Mouse (Mus musculus): Measurements from ENCODE around the gene Gpr68. TPM values are rescaled to one million over a fixed set of nuclear protein-coding genes. Genes with fewer than 3 reads are reported as not detected.

Gpr68 gene
- polyA plus RNA-seq, 1 experiment from 2014 or later = 0.64 TPM

DNA sequence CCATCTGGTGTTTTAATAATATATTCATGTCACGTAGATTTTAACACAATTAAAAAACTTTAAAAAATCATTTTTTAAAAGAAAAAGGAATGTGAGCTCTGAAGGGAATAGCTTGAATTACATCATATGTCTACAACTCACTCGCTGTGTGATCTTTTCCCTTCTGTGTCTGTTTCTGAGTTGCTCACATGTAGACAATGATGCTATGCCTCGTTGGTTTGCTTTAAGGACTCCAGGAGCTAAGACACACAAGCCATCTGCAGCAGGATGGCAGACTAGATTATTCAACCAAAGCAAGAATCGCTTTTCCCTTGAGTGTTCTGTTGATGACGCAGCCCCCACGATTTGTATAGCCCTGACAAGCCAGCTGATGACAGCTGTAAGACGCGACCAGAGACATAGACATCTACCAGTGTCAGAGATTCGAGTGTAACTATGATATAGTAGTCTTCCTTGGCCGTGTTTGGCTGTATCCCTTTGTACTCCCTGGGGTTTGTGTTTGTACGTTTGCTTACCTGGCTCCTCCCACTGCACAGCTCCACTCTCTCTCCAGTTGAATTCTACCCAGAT, 42.4 kb downstream of the Gpr68 start:
- no peaks in the 10 kb centered on the region for H3K4me1 ChIP-seq
- no peaks in the 10 kb centered on the region for H3K27me3 ChIP-seq (replicated peaks)
- no peak overlapping the region for H3K4me3 ChIP-seq (replicated peaks)
- H3K27ac ChIP-seq = no peak overlapping the region
- 68% methylated on average over 11 of the region's 11 CpGs for WGBS
- H3K9ac ChIP-seq = no peak overlapping the region
- no peak for ATAC-seq (ENCODE audit: insufficient read depth, low FRiP score, low read depth)
- H3K36me3 ChIP-seq = no peaks in the 10 kb centered on the region
- H3K9me3 ChIP-seq = no peaks in the 10 kb centered on the region
- no peak overlapping the region for H3K4me2 ChIP-seq

DNA sequence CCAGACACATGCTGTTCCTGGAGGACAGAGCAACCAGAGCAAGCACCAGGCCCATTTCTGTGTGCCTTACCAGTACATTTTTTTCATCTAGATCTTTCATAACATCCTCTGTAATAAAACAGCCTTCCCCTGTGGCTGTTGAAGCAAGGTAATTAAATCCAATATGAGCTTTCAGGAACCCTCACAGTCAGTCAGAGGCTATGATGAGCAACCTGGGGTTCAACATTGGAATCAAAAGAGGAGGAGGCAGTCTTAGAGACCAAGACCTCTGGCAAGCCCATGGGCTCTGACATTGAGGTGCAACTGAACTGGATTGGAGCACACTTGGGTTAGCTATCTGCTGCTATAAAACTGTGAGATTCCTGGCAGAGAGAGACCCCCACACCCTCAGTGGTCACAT, 42.9 kb downstream of the Gpr68 start:
- Histone ChIP-seq H3K4me2 (no peak overlapping the region), H3K4me3 (replicated peaks) (no peak overlapping the region), H3K27ac (no peak overlapping the region), H3K9ac (no peak overlapping the region), H3K27me3 (replicated peaks) (no peaks in the 10 kb centered on the region), H3K9me3 (no peaks in the 10 kb centered on the region), H3K4me1 (no peaks in the 10 kb centered on the region), H3K36me3 (no peaks in the 10 kb centered on the region)
- ATAC-seq (ENCODE audit: insufficient read depth, low FRiP score, low read depth) = no peak

DNA sequence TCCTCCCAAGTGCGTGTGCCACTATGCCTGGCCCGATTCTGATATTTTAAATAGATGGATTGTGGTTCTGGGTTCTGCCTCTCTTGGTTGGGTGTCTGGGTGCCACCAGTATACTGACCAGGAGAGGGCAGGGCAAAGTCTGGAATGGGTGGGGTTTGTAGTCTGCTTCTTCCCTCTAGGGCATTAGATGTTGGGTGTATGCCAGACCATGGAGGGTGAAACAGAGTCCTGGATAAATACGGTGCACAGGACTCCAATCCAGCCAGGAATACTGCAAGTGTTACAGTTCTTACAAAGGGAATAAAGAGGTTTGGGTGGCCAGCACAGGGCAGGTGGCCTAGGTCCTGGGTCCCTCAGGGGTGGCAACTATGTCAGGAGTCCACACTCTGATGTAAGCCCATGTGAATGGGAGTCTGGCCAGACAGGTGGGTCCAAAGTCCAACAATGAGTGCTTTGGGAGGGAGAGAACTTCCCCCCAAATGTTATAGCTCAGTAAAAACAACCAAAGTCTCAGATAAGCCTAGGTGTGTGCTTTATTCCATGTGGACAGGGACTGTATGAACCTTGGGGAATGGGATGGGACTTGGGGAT, 45.0 kb downstream of the Gpr68 start:
- Histone ChIP-seq H3K36me3 (no peaks in the 10 kb centered on the region), H3K4me3 (replicated peaks) (no peak overlapping the region), H3K4me1 (no peaks in the 10 kb centered on the region), H3K9me3 (no peaks in the 10 kb centered on the region), H3K27me3 (replicated peaks) (no peaks in the 10 kb centered on the region), H3K9ac (no peak overlapping the region), H3K4me2 (no peak overlapping the region), H3K27ac (no peak overlapping the region)
- peak; percentile 43 for ATAC-seq (ENCODE audit: insufficient read depth, low FRiP score, low read depth)
- WGBS = 85% methylated on average over 3 of the region's 3 CpGs

DNA sequence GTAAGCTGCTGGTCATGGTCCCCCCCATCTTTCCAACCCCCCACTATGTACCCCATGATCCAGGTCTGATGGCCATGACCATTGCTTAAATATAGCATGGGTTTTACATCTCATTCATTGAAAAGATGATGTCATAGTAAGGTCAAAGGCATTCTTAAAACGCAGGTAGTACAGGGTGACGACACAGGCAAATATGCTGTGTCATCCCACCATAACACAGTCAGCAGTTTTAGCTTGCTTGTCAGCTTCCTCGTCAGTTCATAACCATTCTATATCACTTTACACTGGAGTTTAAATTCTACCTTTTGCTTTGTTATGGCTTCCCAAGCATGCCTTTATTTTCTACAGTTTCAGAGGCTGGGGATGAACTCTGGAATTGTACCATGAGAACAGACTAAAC, 45.7 kb downstream of the Gpr68 start:
- H3K4me3 ChIP-seq (replicated peaks) = no peak overlapping the region
- H3K27me3 ChIP-seq (replicated peaks) = no peaks in the 10 kb centered on the region
- ATAC-seq (ENCODE audit: insufficient read depth, low FRiP score, low read depth) = no peak
- H3K4me2 ChIP-seq = no peak overlapping the region
- 67% methylated on average over 3 of the region's 3 CpGs for WGBS
- no peaks in the 10 kb centered on the region for H3K9me3 ChIP-seq
- H3K4me1 ChIP-seq = no peaks in the 10 kb centered on the region
- no peak overlapping the region for H3K27ac ChIP-seq
- H3K9ac ChIP-seq = no peak overlapping the region
- H3K36me3 ChIP-seq = no peaks in the 10 kb centered on the region

DNA sequence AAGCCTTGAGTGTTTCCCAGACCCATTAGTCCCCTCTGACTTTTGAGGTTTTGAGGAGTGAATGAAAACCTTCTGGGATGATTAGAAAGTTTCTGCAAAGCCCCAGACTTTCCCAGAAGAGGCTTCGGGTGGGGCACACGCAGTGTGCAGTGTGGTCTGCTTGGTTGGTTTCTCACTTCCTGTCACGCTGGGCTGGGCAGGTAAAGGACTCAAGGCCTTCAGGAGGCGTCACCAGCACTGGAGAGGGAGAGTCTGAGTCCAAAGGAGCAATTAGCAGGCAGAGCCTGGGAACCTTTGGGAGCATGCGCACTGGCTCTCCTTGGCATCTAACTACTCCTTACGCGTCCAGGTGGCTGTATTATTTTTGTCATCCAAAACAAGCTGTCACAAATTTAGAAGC, 50.2 kb downstream of the Gpr68 start:
- no peak overlapping the region for H3K4me2 ChIP-seq
- WGBS = 66% methylated on average over 7 of the region's 7 CpGs
- H3K9ac ChIP-seq = no peak overlapping the region
- H3K9me3 ChIP-seq = no peaks in the 10 kb centered on the region
- no peaks in the 10 kb centered on the region for H3K27me3 ChIP-seq (replicated peaks)
- no peak for ATAC-seq (ENCODE audit: insufficient read depth, low FRiP score, low read depth)
- no peak overlapping the region for H3K4me3 ChIP-seq (replicated peaks)
- no peaks in the 10 kb centered on the region for H3K36me3 ChIP-seq
- no peak overlapping the region for H3K27ac ChIP-seq
- H3K4me1 ChIP-seq = no peaks in the 10 kb centered on the region

DNA sequence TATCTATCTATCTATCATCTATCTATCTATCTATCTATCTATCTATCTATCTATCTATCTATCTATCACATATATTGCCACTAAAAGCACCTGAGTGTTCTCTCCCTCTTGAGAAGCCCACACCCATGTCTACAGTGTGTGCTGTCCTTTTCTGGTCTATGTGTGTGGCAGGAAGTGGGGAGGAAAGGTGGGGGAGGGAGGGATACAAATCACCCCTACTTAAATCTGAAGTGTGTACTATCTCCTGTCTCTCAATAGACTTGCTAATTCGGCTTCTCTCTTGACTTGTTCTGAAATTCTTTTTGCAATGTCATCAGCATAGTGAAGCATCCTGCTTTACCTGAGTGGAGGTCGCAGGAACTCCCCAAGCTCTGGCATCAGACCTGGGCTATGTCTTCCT, 51.7 kb downstream of the Gpr68 start:
- no peak for ATAC-seq (ENCODE audit: insufficient read depth, low FRiP score, low read depth)
- H3K4me2 ChIP-seq = no peak overlapping the region
- no peak overlapping the region for H3K27ac ChIP-seq
- H3K9ac ChIP-seq = no peak overlapping the region
- H3K27me3 ChIP-seq (replicated peaks) = no peaks in the 10 kb centered on the region
- WGBS = 81% methylated on average over 2 of the region's 2 CpGs
- no peak overlapping the region for H3K4me3 ChIP-seq (replicated peaks)
- no peaks in the 10 kb centered on the region for H3K9me3 ChIP-seq
- no peaks in the 10 kb centered on the region for H3K36me3 ChIP-seq
- no peaks in the 10 kb centered on the region for H3K4me1 ChIP-seq

DNA sequence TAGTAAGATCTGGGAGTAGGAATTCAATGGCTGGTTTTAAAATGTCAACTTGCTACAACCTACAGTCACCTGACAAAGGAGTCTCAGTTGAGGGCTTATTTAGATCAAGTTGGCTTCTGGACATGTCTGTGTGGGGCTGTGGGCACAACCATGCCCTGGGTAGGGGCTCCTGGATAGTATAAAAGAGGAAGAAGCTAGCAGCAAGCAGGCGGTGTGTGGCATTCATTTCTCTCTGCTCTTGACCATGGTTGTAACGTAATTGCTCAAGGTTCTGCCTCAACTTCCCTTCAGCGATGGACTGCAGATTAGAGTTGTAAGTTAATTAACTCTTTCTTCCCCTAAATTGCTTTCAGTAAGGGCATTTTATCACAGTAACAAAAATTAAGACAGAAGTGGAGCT, 55.6 kb downstream of the Gpr68 start:
- 74% methylated on average over 3 of the region's 3 CpGs for WGBS
- ATAC-seq (ENCODE audit: insufficient read depth, low FRiP score, low read depth) = no peak
- no peaks in the 10 kb centered on the region for H3K9me3 ChIP-seq

DNA sequence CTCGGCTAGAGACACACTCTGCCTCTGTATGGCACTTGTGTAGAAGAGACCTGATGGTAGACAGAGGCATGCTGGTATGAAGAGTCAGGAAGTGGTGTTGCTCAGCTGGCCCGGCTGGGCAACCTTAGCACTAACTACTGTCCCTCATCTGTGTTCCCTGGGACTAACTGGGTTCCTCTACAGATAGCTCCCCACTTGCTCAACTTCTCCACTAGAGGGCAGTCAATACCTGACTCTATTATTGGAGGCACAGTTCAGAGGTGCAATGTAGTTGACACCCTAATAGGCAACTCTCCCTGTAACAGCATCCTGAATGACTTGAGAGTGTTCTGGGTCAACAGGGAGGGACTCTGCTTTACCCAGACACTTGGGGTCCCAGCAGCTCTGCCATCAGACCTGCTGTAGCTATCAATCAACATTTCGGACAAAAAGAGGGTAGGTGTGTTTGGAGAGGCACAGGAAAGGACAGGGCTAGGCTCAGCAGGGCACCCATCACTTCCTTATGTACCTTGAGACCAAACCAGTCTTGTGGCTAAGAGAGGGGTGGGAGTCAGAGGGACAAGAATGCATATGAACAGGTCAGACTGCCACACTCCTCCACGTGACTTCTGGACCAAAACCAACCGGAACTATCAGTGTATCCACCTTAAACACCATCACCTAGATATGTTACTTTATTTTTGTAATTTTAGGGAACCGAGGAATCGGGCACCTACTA, 58.4 kb downstream of the Gpr68 start:
- Histone ChIP-seq H3K9me3 (no peaks in the 10 kb centered on the region), H3K9ac (no peak overlapping the region), H3K27me3 (replicated peaks) (no peaks in the 10 kb centered on the region), H3K36me3 (no peaks in the 10 kb centered on the region), H3K4me3 (replicated peaks) (no peak overlapping the region), H3K4me2 (no peak overlapping the region), H3K27ac (no peak overlapping the region), H3K4me1 (no peaks in the 10 kb centered on the region)
- peak; percentile 72 for ATAC-seq (ENCODE audit: insufficient read depth, low FRiP score, low read depth)
- 67% methylated on average over 7 of the region's 7 CpGs for WGBS

More for the DNA sequence above, 55.6 kb downstream of the Gpr68 start:
- Histone ChIP-seq H3K27me3 (replicated peaks) (no peaks in the 10 kb centered on the region), H3K36me3 (no peaks in the 10 kb centered on the region), H3K4me3 (replicated peaks) (no peak overlapping the region), H3K4me1 (no peaks in the 10 kb centered on the region), H3K4me2 (no peak overlapping the region), H3K9ac (no peak overlapping the region), H3K27ac (no peak overlapping the region)

DNA sequence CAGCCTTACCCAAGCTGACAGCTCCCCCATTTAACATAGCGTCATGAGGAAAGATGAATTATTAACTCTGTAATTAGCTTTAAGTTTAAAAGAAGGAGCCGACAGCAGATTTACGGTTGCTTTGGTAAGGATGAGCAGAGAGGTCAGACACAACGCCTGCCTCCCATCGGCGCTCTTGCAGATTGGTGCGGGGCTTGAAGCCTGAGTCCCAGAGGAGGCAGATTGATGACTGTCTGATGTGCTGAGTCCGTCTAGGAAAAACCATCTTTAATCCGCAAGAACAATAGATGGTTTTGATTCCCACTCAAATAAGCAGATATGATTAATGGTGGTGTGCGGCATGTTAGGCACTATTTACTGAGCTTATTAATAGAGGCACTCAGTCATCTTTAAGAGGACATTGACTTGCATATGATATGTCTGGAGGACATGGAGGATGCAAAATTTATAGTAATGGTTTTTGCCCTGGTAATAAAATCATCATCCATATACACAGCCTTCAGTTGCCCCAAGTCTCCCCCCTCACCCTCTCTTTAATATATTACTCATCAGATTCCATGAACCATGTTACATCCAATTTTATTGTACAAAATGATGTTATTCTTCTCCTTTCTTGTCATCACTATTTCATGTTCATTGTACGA, 60.4 kb downstream of the Gpr68 start:
- Histone ChIP-seq H3K4me1 (no peaks in the 10 kb centered on the region), H3K9ac (no peak overlapping the region), H3K27ac (no peak overlapping the region), H3K36me3 (no peaks in the 10 kb centered on the region), H3K4me2 (no peak overlapping the region), H3K9me3 (no peaks in the 10 kb centered on the region), H3K27me3 (replicated peaks) (no peaks in the 10 kb centered on the region), H3K4me3 (replicated peaks) (no peak overlapping the region)
- WGBS = 47% methylated on average over 11 of the region's 11 CpGs
- ATAC-seq (ENCODE audit: insufficient read depth, low FRiP score, low read depth) = no peak

DNA sequence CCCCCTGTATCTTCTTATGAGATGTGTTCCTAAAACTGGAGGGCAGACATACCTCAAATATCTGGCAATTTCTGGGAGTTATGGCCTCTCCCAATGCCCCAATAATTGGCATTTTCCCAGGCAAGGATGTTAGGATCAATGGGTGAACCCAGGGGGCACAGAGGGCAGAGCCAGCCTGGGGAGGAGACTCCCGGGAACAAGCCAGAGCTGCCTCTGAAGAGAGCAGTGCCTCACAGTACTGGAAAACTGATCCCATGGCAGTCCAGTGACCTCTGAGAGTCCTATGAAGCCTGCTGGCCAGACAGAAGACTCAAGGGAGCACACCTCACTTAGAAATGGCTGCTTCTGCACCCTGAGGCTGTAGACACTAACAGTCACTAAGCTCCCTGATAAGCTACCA, 61.4 kb downstream of the Gpr68 start:
- H3K9ac ChIP-seq = no peak overlapping the region
- H3K9me3 ChIP-seq = no peaks in the 10 kb centered on the region
- H3K4me1 ChIP-seq = no peaks in the 10 kb centered on the region
- H3K4me3 ChIP-seq (replicated peaks) = no peak overlapping the region
- ATAC-seq (ENCODE audit: insufficient read depth, low FRiP score, low read depth) = no peak
- H3K4me2 ChIP-seq = no peak overlapping the region
- H3K27ac ChIP-seq = no peak overlapping the region
- H3K36me3 ChIP-seq = no peaks in the 10 kb centered on the region
- no peaks in the 10 kb centered on the region for H3K27me3 ChIP-seq (replicated peaks)
- WGBS = 42% methylated on average over 1 of the region's 1 CpGs

DNA sequence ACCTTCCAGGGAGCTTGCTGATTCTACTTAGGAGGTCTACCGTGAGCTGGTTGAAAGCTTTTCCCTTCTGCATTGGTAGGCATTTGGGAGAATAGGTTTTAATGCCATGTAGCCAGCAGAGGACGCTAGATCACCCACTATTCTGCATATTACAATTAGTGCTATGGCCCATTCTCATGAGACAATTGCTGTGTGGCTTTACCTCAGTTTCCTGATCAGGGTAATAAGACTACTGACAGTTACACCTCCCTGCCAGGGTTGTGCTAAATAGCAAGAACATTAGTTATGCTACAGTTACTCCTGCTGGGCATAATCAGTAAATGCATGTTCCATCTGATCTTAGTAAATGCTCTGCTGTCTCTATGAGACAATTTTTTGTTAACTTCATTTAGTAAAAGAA, 62.2 kb downstream of the Gpr68 start:
- no peak overlapping the region for H3K9ac ChIP-seq
- no peak overlapping the region for H3K4me2 ChIP-seq
- no peak overlapping the region for H3K4me3 ChIP-seq (replicated peaks)
- no peak for ATAC-seq (ENCODE audit: insufficient read depth, low FRiP score, low read depth)
- H3K27ac ChIP-seq = no peak overlapping the region
- H3K27me3 ChIP-seq (replicated peaks) = no peaks in the 10 kb centered on the region
- H3K36me3 ChIP-seq = no peaks in the 10 kb centered on the region
- 23% methylated on average over 2 of the region's 2 CpGs for WGBS
- no peaks in the 10 kb centered on the region for H3K4me1 ChIP-seq
- H3K9me3 ChIP-seq = no peaks in the 10 kb centered on the region

DNA sequence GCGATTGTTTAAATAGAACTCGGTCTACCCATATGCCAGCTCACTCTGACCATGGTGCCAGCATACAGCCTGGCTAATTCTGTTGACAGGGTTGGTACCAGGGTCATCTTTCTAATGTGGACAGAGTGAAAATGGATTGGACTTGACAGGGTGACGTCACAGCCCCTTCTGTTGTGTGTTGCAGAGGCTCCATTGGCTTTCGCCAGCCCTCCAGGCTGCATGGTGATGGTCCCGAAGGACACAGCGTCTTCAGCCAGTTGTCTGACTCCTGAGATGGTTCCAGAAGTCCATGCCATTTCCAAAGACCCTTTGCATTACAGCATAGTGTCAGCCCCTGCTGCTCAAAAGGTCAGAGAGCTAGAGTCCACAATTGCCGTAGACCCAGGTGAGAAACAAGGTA, 63.5 kb downstream of the Gpr68 start:
- Histone ChIP-seq H3K27me3 (replicated peaks) (no peaks in the 10 kb centered on the region), H3K4me2 (no peak overlapping the region), H3K4me3 (replicated peaks) (no peak overlapping the region), H3K36me3 (no peaks in the 10 kb centered on the region), H3K9ac (no peak overlapping the region), H3K27ac (no peak overlapping the region), H3K4me1 (no peaks in the 10 kb centered on the region), H3K9me3 (no peaks in the 10 kb centered on the region)
- no peak for ATAC-seq (ENCODE audit: insufficient read depth, low FRiP score, low read depth)
- 77% methylated on average over 7 of the region's 7 CpGs for WGBS
